Mouse (Mus musculus): ENCODE measurements around the gene Olfr645.

GRCm38 (mm10) chr7:104085365-104085764 lies at the start of gene Olfr645:
- TF ChIP-seq CTCF (IDR thresholded peaks at IDR 0.05; ENCODE audit: low read depth, low read length) (no peak), EP300 (IDR thresholded peaks at IDR 0.05; ENCODE audit: insufficient read depth, low read depth, low read length) (no peak), POLR2A (IDR thresholded peaks at IDR 0.05; ENCODE audit: insufficient read depth, low read length) (no peak)

Data from ES-Bruce4 (cell line).